Mouse (Mus musculus) heart, adult 2 months (tissue): ENCODE measurements around the gene Gm20431.
"Not testable (repeated sequence)": the region's sequence is repeated elsewhere in the genome, so short reads cannot be mapped to it uniquely, and the experiment has no call there.

Experiments
- CTCF ChIP-seq: fragments of 200-600 bp; IDR thresholded peaks from 2 replicates; pipeline ENCODE4 v1.8.1; 2022; ENCODE audit warnings: antibody characterized with exemption, mild to moderate bottlenecking, moderate library complexity
- EP300 ChIP-seq: fragments of 200-500 bp; IDR thresholded peaks from 2 replicates; pipeline ENCODE4 v1.6.1; 2011; ENCODE audit warnings: low read depth, low read length, control low read depth; ENCODE audit not compliant: insufficient read depth
- POLR2A ChIP-seq: fragments of 200-500 bp; IDR thresholded peaks from 2 replicates; pipeline ENCODE4 v1.6.1; 2011; ENCODE audit warnings: mild to moderate bottlenecking, low read depth, low read length, control low read depth; ENCODE audit not compliant: insufficient read depth

GRCm38 (mm10) chr2:167613335-167613734, 48.0 kb downstream of the Gm20431 start:
- TF ChIP-seq CTCF: peak; percentile 37
- not testable (repeated sequence) for TF ChIP-seq POLR2A, EP300
